Mouse (Mus musculus) heart, postnatal 0 days (tissue): ENCODE measurements around the gene Fut1.

Experiments
- CTCF ChIP-seq: IDR thresholded peaks from 2 replicates; pipeline ENCODE4 v1.5.1; 2016; ENCODE audit warnings: antibody characterized with exemption, control low read depth, low read depth
- EP300 ChIP-seq: IDR thresholded peaks from 2 replicates; pipeline ENCODE4 v1.6.1; 2016; ENCODE audit warnings: antibody characterized with exemption, low read depth

GRCm38 (mm10) chr7:45591880-45592279 is 25.2 kb upstream of the Fut1 start:
- TF ChIP-seq CTCF, result no peak
- TF ChIP-seq EP300, result no peak
